Mouse (Mus musculus): Measurements from ENCODE around the gene Sclt1.

DNA sequence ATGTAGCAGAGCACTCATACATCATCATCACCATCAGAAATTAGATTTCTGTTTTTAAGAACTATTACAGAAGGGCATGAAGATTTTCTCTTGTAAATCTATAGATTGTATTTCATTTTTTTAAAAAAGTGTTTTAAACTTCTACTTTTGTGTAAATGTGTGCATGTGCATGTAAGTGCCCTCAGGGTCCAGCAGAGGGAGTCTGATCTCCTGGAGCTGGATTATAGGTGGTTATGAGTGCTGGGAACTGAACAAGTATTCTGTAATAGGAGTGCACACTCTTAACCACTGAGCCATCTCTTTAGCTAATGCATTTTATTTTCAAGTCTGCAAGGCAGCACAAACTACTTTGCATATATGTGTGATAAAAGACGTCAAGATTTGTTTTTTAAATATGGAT is 86.7 kb downstream of the Sclt1 start:
- TF ChIP-seq CTCF (IDR thresholded peaks at IDR 0.05; ENCODE audit: low read depth, low read length): no peak
- TF ChIP-seq POLR2A (IDR thresholded peaks at IDR 0.05; ENCODE audit: borderline replicate concordance, low read depth, low read length): no peak

All from bone marrow macrophage, adult 2 months (primary cell).